Mouse (Mus musculus) neural tube, embryonic 14.5 days (tissue): ENCODE data around the gene Rasgrp1. TPM values are rescaled to one million over a fixed set of nuclear protein-coding genes. Genes with fewer than 3 reads are reported as not detected.

Experiments
- ATAC-seq: fragments of 200-750 bp; cut with Nextera tagmentation; 2 replicates; pipeline ENCODE4 v1.8.0; 2017; ENCODE audit warnings: low read depth, mild to moderate bottlenecking, moderate TSS enrichment, moderate library complexity
- H3K27ac ChIP-seq: fragments of 300-500 bp; sonication (generic); 2 replicates; pipeline ENCODE4 v1.5.1; 2014; ENCODE audit warnings: low read depth, mild to moderate bottlenecking, control low read depth, low read length, moderate library complexity, mixed read lengths
- H3K27me3 ChIP-seq: fragments of 300-500 bp; sonication (generic); 2 replicates; pipeline ENCODE4 v1.6.1; 2014; ENCODE audit warnings: low read length; ENCODE audit not compliant: control insufficient read depth, insufficient read depth
- H3K36me3 ChIP-seq: fragments of 300-500 bp; sonication (generic); 2 replicates; pipeline ENCODE4 v1.6.1; 2014; ENCODE audit warnings: low read length, mixed read lengths; ENCODE audit not compliant: control insufficient read depth, insufficient read depth
- H3K4me1 ChIP-seq: fragments of 300-500 bp; sonication (generic); 2 replicates; pipeline ENCODE4 v1.6.1; 2014; ENCODE audit warnings: low read length; ENCODE audit not compliant: control insufficient read depth, insufficient read depth
- H3K4me2 ChIP-seq: fragments of 300-500 bp; sonication (generic); 2 replicates; pipeline ENCODE4 v1.6.1; 2014; ENCODE audit warnings: mild to moderate bottlenecking, low read depth, low read length, control low read depth
- H3K4me3 ChIP-seq: fragments of 300-500 bp; sonication (generic); 2 replicates; pipeline ENCODE4 v1.5.1; 2014; ENCODE audit warnings: low read depth, low read length, control low read depth, mixed read lengths
- H3K9ac ChIP-seq: fragments of 300-500 bp; sonication (generic); replicated peaks from 2 replicates; pipeline ENCODE4 v1.6.1; 2014; ENCODE audit warnings: low read depth, mild to moderate bottlenecking, control low read depth, low read length, mixed read lengths
- H3K9me3 ChIP-seq: fragments of 300-500 bp; sonication (generic); 2 replicates; pipeline ENCODE4 v1.6.1; 2016; ENCODE audit warnings: low read length; ENCODE audit not compliant: control insufficient read depth
- WGBS: fragments of 180-500 bp; shearing (Covaris S2); extraction: QIAGEN DNeasy Blood & Tissue Kit; methylation state at CpG from one replicate; pipeline ENCODE4 v1.1.7; 2014; 5-methylcytosine and 5-hydroxymethylcytosine counted together
- polyA plus RNA-seq: library from polyadenylated mRNA; unstranded; fragments of >200 nt; fragmentation: Nextera tagmentation; extraction: Ambion mirVana; gene quantifications from 2 replicates; pipeline ENCODE4 v1.2.1, GENCODE M21; 2014

Gene Rasgrp1
- polyA plus RNA-seq, 1 experiment from 2014 or later, result 2.4 TPM

DNA sequence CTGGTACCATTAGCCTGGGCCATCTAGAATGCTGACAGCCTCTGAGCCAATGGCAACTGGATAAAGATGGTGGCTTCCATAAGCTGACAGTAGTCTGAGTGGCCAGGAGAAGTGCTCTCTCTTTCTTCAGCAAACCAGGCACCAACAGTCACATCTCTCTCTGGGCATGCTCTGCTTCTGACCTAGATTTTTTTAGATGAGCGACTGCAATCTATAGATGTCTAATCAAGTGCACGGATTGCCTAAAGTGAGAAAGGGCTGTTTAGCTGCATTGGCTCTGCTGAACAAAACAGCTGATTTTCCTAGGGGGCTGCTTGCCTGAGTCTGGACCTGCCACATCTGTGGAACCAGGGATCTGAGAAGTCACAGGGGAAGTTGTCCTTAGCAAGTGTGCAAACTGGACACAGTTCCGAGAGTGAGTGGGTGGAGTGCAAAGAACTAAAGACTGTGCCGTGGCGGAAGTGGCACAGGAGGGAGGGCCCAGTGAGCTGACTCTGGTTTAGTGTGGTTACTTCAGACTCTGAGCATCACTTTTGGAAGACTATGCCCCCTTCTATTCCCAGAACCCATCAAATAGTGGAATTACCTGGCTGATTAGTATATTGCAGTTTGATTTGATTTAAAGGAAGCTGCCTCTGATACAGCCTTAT, 29.1 kb downstream of the Rasgrp1 start:
- Histone ChIP-seq H3K36me3 (no peaks in the 10 kb centered on the region), H3K27me3 (no peaks in the 10 kb centered on the region), H3K4me3 (no peak overlapping the region), H3K4me2 (no peak overlapping the region), H3K9me3 (no peaks in the 10 kb centered on the region), H3K27ac (no peak overlapping the region), H3K9ac (no peak overlapping the region), H3K4me1 (no peaks in the 10 kb centered on the region)
- 82% methylated on average over 5 of the region's 5 CpGs for WGBS
- no peak for ATAC-seq

DNA sequence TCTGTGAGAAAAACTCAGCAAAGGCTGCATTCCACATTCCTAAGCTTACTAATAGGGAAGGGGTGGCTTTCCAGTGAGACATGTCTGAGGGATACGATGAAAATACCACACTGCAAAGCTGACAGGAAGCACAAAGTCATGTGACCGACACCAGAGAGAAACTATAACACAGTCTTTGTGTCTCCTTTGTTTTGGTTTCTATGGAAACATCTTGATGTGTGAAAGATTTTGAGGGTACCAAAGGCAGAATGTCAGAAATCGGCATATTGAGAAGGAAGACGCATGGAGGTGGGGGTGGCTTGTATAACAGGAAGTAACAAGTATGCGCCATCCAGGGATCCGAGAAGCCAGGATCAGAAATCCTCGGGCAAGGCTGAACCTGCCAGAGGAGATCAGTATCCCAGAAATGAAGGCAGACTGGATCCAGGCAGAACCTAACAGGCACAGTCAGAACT, 30.3 kb downstream of the Rasgrp1 start:
- no peaks in the 10 kb centered on the region for H3K4me1 ChIP-seq
- H3K9me3 ChIP-seq, result no peaks in the 10 kb centered on the region
- no peaks in the 10 kb centered on the region for H3K27me3 ChIP-seq
- no peak overlapping the region for H3K4me2 ChIP-seq
- H3K4me3 ChIP-seq, result no peak overlapping the region
- H3K36me3 ChIP-seq, result no peaks in the 10 kb centered on the region
- no peak overlapping the region for H3K9ac ChIP-seq
- H3K27ac ChIP-seq, result no peak overlapping the region
- ATAC-seq, result 0 out of 2 replicates have a peak, but pooled peaks have one; percentile 2
- WGBS, result 57% methylated on average over 7 of the region's 7 CpGs

DNA sequence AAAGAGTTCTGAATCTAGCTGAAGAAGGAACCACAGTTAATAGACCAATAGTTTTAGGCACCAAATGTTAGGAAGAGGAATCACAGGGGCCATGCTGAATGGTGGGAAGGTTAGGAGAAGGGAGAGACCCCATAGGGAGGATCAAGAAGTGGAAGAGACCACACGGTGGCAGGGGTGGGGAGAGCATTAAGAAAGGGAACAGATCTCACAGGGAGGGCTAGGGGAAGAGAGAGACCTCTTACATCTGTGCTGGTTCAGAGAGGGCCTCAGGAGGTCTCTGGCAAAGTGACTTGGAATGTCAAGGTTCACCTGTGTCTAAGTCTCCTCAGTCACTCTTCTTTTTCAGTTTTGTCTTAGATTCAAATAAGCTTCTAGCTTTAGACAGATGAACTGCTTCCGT, 30.8 kb downstream of the Rasgrp1 start:
- Histone ChIP-seq H3K36me3 (no peaks in the 10 kb centered on the region), H3K27me3 (no peaks in the 10 kb centered on the region), H3K4me2 (no peak overlapping the region), H3K27ac (no peak overlapping the region), H3K4me3 (no peak overlapping the region), H3K4me1 (no peaks in the 10 kb centered on the region), H3K9ac (no peak overlapping the region), H3K9me3 (no peaks in the 10 kb centered on the region)
- WGBS, result 66% methylated on average over 2 of the region's 2 CpGs
- no peak for ATAC-seq

DNA sequence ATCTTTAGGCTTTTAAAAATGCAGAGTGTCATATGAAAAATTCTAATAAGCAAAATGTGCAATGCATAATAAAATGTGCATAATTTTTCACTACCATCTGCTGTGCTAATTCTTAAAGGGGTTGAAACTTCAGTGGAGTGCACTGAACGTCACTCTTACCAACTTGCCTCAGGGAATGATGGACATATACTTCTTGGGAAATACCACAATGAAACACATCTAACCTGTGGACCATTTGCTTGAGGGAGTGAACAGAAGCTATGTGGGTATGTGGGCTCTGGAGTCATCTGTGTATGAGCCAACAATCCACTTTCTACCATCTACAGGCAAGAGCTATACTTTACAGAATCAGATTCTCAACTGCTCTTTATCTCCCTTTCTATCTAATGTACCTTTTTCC, 31.5 kb downstream of the Rasgrp1 start:
- ATAC-seq, result no peak
- Histone ChIP-seq H3K4me1 (no peaks in the 10 kb centered on the region), H3K9me3 (no peaks in the 10 kb centered on the region), H3K4me3 (no peak overlapping the region), H3K27me3 (no peaks in the 10 kb centered on the region), H3K36me3 (no peaks in the 10 kb centered on the region), H3K4me2 (no peak overlapping the region), H3K27ac (no peak overlapping the region), H3K9ac (no peak overlapping the region)
- WGBS, result 78% methylated on average over 1 of the region's 1 CpGs

DNA sequence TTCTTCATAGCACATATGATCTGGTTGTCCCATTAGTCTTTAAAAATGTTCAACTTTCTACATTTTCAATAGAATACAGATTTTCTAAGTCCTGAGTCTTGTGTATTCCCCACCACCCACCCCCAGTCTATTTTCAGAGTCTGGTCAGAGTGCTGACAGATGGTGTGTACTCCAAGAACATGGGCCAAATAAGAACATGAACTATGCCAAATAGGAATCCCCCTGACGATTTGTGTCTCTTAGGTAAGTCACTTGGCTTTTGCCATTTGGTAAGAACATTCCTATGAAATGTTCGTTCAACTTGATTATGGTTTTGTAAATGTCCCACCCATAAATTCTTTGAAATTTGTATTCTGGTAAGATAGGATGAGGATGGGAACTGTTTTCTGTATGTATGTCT, 33.8 kb downstream of the Rasgrp1 start:
- H3K4me2 ChIP-seq, result no peak overlapping the region
- 91% methylated on average over 2 of the region's 2 CpGs for WGBS
- no peak for ATAC-seq

DNA sequence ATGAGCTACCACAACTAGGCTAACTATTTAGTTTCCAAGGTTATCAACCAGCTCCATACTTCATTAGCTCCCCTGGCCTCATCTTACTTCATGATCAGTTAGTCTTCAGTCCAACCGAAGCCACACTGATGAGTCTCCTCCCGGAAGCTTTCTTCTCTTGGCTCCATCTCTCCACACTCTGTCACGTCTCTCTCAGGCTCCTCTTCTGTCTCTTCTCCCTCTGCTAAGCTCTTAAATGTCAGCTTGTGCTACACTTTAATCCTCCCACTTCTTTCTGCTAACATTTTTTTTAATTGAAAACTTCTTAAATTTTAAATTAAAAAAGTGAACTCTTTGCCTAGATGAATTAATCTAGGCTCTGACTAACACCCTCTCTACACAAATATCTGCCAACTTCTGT, 34.8 kb downstream of the Rasgrp1 start:
- Histone ChIP-seq H3K9me3 (no peaks in the 10 kb centered on the region), H3K27ac (no peak overlapping the region), H3K4me1 (no peaks in the 10 kb centered on the region), H3K4me3 (no peak overlapping the region), H3K9ac (no peak overlapping the region), H3K27me3 (no peaks in the 10 kb centered on the region), H3K36me3 (no peaks in the 10 kb centered on the region), H3K4me2 (no peak overlapping the region)
- WGBS, result 90% methylated on average over 3 of the region's 3 CpGs
- no peak for ATAC-seq

More for the DNA sequence above, 33.8 kb downstream of the Rasgrp1 start:
- Histone ChIP-seq H3K27ac (no peak overlapping the region), H3K27me3 (no peaks in the 10 kb centered on the region), H3K4me3 (no peak overlapping the region), H3K9me3 (no peaks in the 10 kb centered on the region), H3K4me1 (no peaks in the 10 kb centered on the region), H3K36me3 (no peaks in the 10 kb centered on the region), H3K9ac (no peak overlapping the region)

DNA sequence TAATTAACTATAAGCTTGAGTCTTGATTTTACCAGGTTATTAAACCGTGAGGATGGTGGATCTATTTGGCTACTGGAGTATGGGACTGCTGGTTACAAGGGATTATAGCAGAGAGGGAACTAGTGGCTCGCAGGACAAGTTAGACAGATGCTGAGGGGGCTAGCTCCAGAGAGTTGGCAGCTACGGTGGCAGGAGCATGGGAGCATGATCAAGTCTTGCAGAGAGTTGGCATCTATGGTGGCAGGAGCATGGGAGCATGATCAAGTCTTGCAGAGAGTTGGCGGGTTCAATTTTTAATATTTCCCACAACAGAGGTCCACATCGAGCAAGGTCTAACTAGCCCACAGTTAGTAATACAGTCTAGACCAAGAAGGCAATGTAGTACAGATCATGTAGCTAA, 37.9 kb downstream of the Rasgrp1 start:
- no peaks in the 10 kb centered on the region for H3K36me3 ChIP-seq
- WGBS, result 91% methylated on average over 5 of the region's 5 CpGs
- no peaks in the 10 kb centered on the region for H3K4me1 ChIP-seq
- no peak overlapping the region for H3K4me2 ChIP-seq
- no peaks in the 10 kb centered on the region for H3K9me3 ChIP-seq
- no peak overlapping the region for H3K4me3 ChIP-seq
- no peaks in the 10 kb centered on the region for H3K27me3 ChIP-seq
- H3K27ac ChIP-seq, result no peak overlapping the region
- H3K9ac ChIP-seq, result no peak overlapping the region
- ATAC-seq, result no peak

DNA sequence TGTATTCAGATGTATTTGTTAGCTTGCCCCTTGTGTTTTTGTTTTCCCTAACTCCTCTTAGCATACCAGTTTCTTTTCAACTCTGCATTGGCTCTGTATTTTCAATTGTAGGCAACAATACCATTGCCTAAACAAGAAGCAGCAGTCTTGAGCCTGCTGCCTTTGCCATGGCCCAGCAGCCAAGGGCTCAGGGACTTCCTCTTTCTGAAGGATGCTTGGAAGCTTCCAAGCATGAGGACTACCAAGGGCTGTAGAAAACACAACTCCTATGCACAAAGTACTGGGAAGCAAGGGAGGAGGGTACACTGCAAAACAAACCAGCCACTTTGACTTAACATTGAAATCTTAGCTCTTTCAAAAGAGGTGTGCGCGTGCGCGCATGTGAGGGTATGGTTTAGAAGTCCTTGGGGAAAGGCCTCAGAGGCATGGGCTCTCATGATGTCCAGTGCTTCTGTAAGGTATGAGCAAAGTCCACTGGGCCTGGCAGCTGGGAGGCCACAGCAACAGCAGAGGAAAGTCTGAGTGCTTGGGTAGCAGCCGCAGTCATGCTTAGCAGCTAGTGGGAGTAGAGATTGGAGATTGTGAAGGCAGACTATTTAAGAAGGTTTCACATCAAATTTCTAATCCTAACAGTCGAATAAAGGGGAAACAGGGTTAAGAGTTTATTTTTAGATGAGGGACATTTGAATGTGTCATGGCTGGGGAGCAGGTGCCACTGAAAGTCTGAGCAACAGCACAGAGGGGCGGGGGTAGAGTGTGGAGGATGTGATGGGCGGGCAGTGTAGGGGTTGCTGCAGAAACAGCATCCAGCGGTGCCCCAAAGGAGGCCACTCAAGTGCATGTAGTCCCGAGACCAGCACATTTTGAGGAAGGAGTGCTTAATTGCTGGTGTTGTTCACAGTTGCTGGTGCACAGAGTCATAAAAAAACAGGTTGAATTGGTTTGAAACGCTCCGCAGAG, 39.1 kb downstream of the Rasgrp1 start:
- no peak for ATAC-seq
- WGBS, result 80% methylated on average over 12 of the region's 12 CpGs
- no peak overlapping the region for H3K27ac ChIP-seq

More for the DNA sequence above, 39.1 kb downstream of the Rasgrp1 start:
- Histone ChIP-seq H3K4me3 (no peak overlapping the region), H3K4me1 (no peaks in the 10 kb centered on the region), H3K36me3 (no peaks in the 10 kb centered on the region), H3K4me2 (no peak overlapping the region), H3K9me3 (no peaks in the 10 kb centered on the region), H3K9ac (no peak overlapping the region), H3K27me3 (no peaks in the 10 kb centered on the region)
